Mouse (Mus musculus): ENCODE results near the gene Dlg2. TPM values are rescaled to one million over a fixed set of nuclear protein-coding genes. Genes with fewer than 3 reads are reported as not detected.
A peak's percentile ranks its signal among the peaks of the same experiment; 100 is the strongest.

Dlg2 gene
- polyA plus RNA-seq, 1 experiment, result 0.01 TPM

- Histone ChIP-seq H3K79me3 (ENCODE audit: low read depth) (no peaks in the 10 kb centered on the region), H3ac (ENCODE audit: control insufficient read depth, insufficient read length, low read depth) (no peak overlapping the region), H3K79me2 (ENCODE audit: control insufficient read depth, insufficient read depth) (no peaks in the 10 kb centered on the region), H3K36me3 (ENCODE audit: control insufficient read depth, insufficient read depth) (no peaks in the 10 kb centered on the region), H3K27me3 (ENCODE audit: control insufficient read depth, insufficient read depth, insufficient read length) (no peaks in the 10 kb centered on the region), H3K4me3 (ENCODE audit: insufficient read depth, poor library complexity, severe bottlenecking) (no peak overlapping the region)
- TF ChIP-seq USF1 (IDR thresholded peaks at IDR 0.05; ENCODE audit: low read depth) (no peak), CTCF (IDR thresholded peaks at IDR 0.05; ENCODE audit: control insufficient read depth, insufficient read depth, insufficient read length) (no peak), MYOD1 (IDR thresholded peaks at IDR 0.05; ENCODE audit: control insufficient read depth, insufficient read length, low read depth) (no peak), FOSL1 (IDR thresholded peaks at IDR 0.05; ENCODE audit: insufficient read depth, low read length, poor library complexity, severe bottlenecking) (no peak), MYOG (IDR thresholded peaks at IDR 0.05; ENCODE audit: control insufficient read depth, extremely low read depth, insufficient read length) (no peak), CEBPB (IDR thresholded peaks at IDR 0.05; ENCODE audit: low read depth) (no peak), MAX (IDR thresholded peaks at IDR 0.05) (no peak)
These were observed 1392.4 kb downstream of the Dlg2 start for GRCm38 (mm10) chr7:91868919-91869318.

GRCm38 (mm10) chr7:91876831-91877230 is 1400.4 kb downstream of the Dlg2 start:
- H3K79me3 ChIP-seq (ENCODE audit: low read depth), result no peaks in the 10 kb centered on the region
- TF ChIP-seq MAX (IDR thresholded peaks at IDR 0.05) (no peak), MYOD1 (IDR thresholded peaks at IDR 0.05; ENCODE audit: control insufficient read depth, insufficient read length, low read depth) (no peak), FOSL1 (IDR thresholded peaks at IDR 0.05; ENCODE audit: insufficient read depth, low read length, poor library complexity, severe bottlenecking) (no peak), CTCF (IDR thresholded peaks at IDR 0.05; ENCODE audit: control insufficient read depth, insufficient read depth, insufficient read length) (no peak), MYOG (IDR thresholded peaks at IDR 0.05; ENCODE audit: control insufficient read depth, extremely low read depth, insufficient read length) (no peak), CEBPB (IDR thresholded peaks at IDR 0.05; ENCODE audit: low read depth) (no peak), USF1 (IDR thresholded peaks at IDR 0.05; ENCODE audit: low read depth) (no peak)
- H3K4me3 ChIP-seq (ENCODE audit: insufficient read depth, poor library complexity, severe bottlenecking), result no peak overlapping the region
- H3ac ChIP-seq (ENCODE audit: control insufficient read depth, insufficient read length, low read depth), result no peak overlapping the region
- H3K79me2 ChIP-seq (ENCODE audit: control insufficient read depth, insufficient read depth), result no peaks in the 10 kb centered on the region
- no peaks in the 10 kb centered on the region for H3K36me3 ChIP-seq (ENCODE audit: control insufficient read depth, insufficient read depth)
- H3K27me3 ChIP-seq (ENCODE audit: control insufficient read depth, insufficient read depth, insufficient read length), result no peaks in the 10 kb centered on the region

- Histone ChIP-seq H3K36me3 (ENCODE audit: control insufficient read depth, insufficient read depth) (no peaks in the 10 kb centered on the region), H3K79me2 (ENCODE audit: control insufficient read depth, insufficient read depth) (no peaks in the 10 kb centered on the region), H3K4me3 (ENCODE audit: insufficient read depth, poor library complexity, severe bottlenecking) (no peak overlapping the region), H3K27me3 (ENCODE audit: control insufficient read depth, insufficient read depth, insufficient read length) (no peaks in the 10 kb centered on the region), H3K79me3 (ENCODE audit: low read depth) (no peaks in the 10 kb centered on the region), H3ac (ENCODE audit: control insufficient read depth, insufficient read length, low read depth) (no peak overlapping the region)
- TF ChIP-seq CTCF (IDR thresholded peaks at IDR 0.05; ENCODE audit: control insufficient read depth, insufficient read depth, insufficient read length) (no peak), FOSL1 (IDR thresholded peaks at IDR 0.05; ENCODE audit: insufficient read depth, low read length, poor library complexity, severe bottlenecking) (peak; percentile 23), MAX (IDR thresholded peaks at IDR 0.05) (no peak)
These were observed 1401.3 kb downstream of the Dlg2 start for GRCm38 (mm10) chr7:91877804-91878203.

GRCm38 (mm10) chr7:91886336-91886735 is 1409.9 kb downstream of the Dlg2 start:
- TF ChIP-seq MYOD1 (IDR thresholded peaks at IDR 0.05; ENCODE audit: control insufficient read depth, insufficient read length, low read depth), result no peak
- no peak for TF ChIP-seq CEBPB (IDR thresholded peaks at IDR 0.05; ENCODE audit: low read depth)
- no peak for TF ChIP-seq MYOG (IDR thresholded peaks at IDR 0.05; ENCODE audit: control insufficient read depth, extremely low read depth, insufficient read length)
- TF ChIP-seq MAX (IDR thresholded peaks at IDR 0.05), result no peak
- TF ChIP-seq CTCF (IDR thresholded peaks at IDR 0.05; ENCODE audit: control insufficient read depth, insufficient read depth, insufficient read length), result no peak
- TF ChIP-seq FOSL1 (IDR thresholded peaks at IDR 0.05; ENCODE audit: insufficient read depth, low read length, poor library complexity, severe bottlenecking), result no peak
- no peak for TF ChIP-seq USF1 (IDR thresholded peaks at IDR 0.05; ENCODE audit: low read depth)
- Histone ChIP-seq H3K79me2 (ENCODE audit: control insufficient read depth, insufficient read depth) (no peaks in the 10 kb centered on the region), H3K36me3 (ENCODE audit: control insufficient read depth, insufficient read depth) (no peaks in the 10 kb centered on the region), H3K79me3 (ENCODE audit: low read depth) (no peaks in the 10 kb centered on the region), H3ac (ENCODE audit: control insufficient read depth, insufficient read length, low read depth) (no peak overlapping the region), H3K27me3 (ENCODE audit: control insufficient read depth, insufficient read depth, insufficient read length) (no peaks in the 10 kb centered on the region), H3K4me3 (ENCODE audit: insufficient read depth, poor library complexity, severe bottlenecking) (no peak overlapping the region)

- Histone ChIP-seq H3K27me3 (ENCODE audit: control insufficient read depth, insufficient read depth, insufficient read length) (no peaks in the 10 kb centered on the region), H3K79me3 (ENCODE audit: low read depth) (no peaks in the 10 kb centered on the region), H3ac (ENCODE audit: control insufficient read depth, insufficient read length, low read depth) (no peak overlapping the region), H3K79me2 (ENCODE audit: control insufficient read depth, insufficient read depth) (no peaks in the 10 kb centered on the region), H3K4me3 (ENCODE audit: insufficient read depth, poor library complexity, severe bottlenecking) (no peak overlapping the region), H3K36me3 (ENCODE audit: control insufficient read depth, insufficient read depth) (no peaks in the 10 kb centered on the region)
- TF ChIP-seq MYOG (IDR thresholded peaks at IDR 0.05; ENCODE audit: control insufficient read depth, extremely low read depth, insufficient read length) (no peak), MYOD1 (IDR thresholded peaks at IDR 0.05; ENCODE audit: control insufficient read depth, insufficient read length, low read depth) (no peak), CTCF (IDR thresholded peaks at IDR 0.05; ENCODE audit: control insufficient read depth, insufficient read depth, insufficient read length) (no peak), MAX (IDR thresholded peaks at IDR 0.05) (no peak), USF1 (IDR thresholded peaks at IDR 0.05; ENCODE audit: low read depth) (no peak), CEBPB (IDR thresholded peaks at IDR 0.05; ENCODE audit: low read depth) (no peak), FOSL1 (IDR thresholded peaks at IDR 0.05; ENCODE audit: insufficient read depth, low read length, poor library complexity, severe bottlenecking) (no peak)
These were observed 1417.5 kb downstream of the Dlg2 start for GRCm38 (mm10) chr7:91893991-91894390.

GRCm38 (mm10) chr7:91896935-91897334 is 1420.5 kb downstream of the Dlg2 start:
- no peak overlapping the region for H3ac ChIP-seq (ENCODE audit: control insufficient read depth, insufficient read length, low read depth)
- TF ChIP-seq USF1 (IDR thresholded peaks at IDR 0.05; ENCODE audit: low read depth) (no peak), MAX (IDR thresholded peaks at IDR 0.05) (no peak), MYOG (IDR thresholded peaks at IDR 0.05; ENCODE audit: control insufficient read depth, extremely low read depth, insufficient read length) (no peak)
- H3K27me3 ChIP-seq (ENCODE audit: control insufficient read depth, insufficient read depth, insufficient read length), result no peaks in the 10 kb centered on the region
- H3K4me3 ChIP-seq (ENCODE audit: insufficient read depth, poor library complexity, severe bottlenecking), result no peak overlapping the region
- no peaks in the 10 kb centered on the region for H3K36me3 ChIP-seq (ENCODE audit: control insufficient read depth, insufficient read depth)
- H3K79me2 ChIP-seq (ENCODE audit: control insufficient read depth, insufficient read depth), result no peaks in the 10 kb centered on the region
- no peaks in the 10 kb centered on the region for H3K79me3 ChIP-seq (ENCODE audit: low read depth)

All from C2C12 (cell line).